Mouse (Mus musculus) induced T-regulatory cell, adult 2 months (primary cell): ENCODE data around the gene Sept12.

Experiments
- DNase-seq: peaks from one replicate; pipeline ENCODE4 v3.0.0-alpha.2; 2012; ENCODE audit warnings: low read depth

Gene Sept12

DNA sequence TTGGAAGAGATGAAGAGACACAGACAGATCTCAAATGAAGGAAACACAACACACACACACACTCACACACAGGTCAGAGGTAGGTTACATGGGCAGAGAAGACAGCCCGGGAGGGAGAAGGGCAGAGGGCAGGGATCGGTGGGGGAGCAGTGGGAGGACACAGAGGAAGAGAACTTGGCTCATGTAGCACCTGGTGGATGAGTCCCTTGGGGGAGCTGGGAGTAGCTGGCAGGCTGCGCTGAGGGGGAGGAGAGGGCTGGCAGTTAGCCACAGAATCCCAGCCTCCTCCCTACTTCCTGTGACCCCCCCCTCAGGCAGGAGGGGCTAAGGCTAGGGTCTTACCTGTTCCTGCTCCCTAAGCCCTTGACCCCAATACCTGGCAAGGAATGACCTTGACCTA, at the start of gene Sept12:
Gene Sept12, minus strand, starts transcription at position 300 of the 400 bp plus-strand sequence.
- DNase-seq = no peak

DNA sequence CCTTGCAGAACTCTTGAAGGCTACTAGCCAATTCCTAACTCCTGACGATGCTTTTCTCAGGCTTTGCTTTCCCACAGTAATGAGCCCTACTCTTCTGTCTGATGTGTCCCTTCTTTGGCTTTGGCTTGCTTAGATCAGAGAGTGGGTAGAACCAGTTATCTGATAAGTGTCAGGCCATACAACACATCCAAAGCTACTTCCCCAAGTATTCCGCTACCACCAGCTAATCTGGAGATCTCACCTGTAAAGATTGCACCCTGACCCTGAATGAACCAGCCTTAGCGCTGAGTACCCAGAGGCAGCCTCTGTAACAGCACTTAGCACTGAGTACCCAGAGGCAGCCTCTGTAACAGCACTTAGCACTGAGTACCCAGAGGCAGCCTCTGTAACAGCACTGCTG, 47.7 kb upstream of the Sept12 start:
- no peak for DNase-seq

DNA sequence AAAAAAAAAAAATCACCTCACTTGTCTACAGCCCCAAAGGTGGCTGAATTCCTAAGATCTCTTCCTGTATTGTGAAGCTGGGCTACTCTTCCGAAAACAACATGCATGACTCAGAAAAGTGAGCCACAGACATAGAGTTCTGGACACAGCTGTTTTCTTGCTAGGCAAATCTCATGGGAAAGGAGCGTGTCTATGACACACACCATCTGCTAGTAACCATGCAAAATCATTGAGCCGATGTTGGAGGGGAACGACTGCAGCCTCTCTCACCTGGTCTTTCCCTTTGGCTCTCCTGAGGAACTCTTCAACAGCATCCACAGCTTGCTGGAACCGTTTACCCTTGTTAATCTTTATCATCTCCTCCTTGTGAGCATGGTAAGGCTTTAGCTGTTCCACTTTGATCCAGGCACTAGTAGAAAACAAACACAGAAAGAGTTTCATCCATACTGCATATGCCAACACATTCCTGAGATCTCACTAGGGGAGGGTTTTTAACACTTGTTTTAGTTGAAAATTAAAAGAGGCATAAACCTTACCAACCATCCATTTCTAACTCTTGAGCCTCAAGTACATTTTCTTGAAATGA, 39.1 kb upstream of the Sept12 start:
- DNase-seq = no peak

DNA sequence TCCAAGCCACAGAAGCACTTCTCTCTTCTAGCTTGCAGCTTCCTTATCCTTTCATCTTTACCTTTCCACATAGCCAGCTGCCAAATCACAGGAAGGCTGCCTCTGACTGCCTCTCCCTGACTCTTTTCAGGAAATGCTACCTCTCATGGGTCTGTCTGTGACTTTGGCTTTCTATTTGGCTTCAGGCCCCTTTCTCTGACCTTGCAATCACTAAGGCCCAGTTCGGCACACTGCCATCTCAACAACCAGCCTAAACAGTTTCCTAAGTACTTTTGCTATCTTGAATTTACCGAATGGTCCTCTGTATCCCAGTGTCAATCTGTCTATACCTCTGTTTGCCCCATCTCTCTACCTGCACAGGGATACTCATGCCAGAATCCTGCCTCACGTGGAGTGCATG, 37.9 kb upstream of the Sept12 start:
- DNase-seq = no peak

DNA sequence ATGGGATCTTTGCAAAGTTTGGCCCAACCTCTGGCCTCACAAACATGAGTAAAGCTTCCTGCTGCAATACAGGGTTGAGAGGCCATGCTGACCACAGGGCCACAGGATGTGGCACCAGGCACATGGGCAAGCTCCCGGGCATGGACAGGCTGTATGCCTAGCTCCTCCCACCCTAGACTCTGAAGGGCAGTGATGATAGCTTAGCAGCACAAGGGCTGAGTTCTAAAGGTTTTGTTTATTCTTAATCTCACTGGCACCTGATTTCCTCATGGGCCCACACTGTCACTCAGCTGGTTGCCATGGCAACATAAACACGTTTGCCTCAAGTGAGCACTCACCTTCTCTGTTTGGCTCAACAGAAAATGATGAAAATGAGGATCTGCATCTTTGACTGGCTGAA, 32.2 kb upstream of the Sept12 start:
- peak; percentile 61 for DNase-seq

DNA sequence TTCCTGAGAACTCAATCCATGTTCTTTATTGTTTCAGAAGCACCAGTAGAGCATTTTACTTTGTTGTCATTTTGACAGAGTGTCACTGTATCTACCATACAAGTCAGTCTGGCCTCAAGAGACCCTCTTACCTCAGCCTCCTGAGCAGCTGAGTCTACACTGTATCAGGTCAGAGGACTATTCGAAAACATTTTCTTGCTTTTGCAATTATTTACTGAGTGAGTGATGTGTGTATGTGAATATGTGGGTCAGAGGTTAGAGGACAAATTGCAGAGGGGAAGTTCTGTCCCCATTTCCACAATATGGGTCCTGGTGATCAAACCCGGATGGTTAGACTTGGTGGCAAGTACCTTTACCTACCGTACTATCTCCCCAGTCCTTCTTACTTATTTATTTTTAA, 26.4 kb upstream of the Sept12 start:
- no peak for DNase-seq

DNA sequence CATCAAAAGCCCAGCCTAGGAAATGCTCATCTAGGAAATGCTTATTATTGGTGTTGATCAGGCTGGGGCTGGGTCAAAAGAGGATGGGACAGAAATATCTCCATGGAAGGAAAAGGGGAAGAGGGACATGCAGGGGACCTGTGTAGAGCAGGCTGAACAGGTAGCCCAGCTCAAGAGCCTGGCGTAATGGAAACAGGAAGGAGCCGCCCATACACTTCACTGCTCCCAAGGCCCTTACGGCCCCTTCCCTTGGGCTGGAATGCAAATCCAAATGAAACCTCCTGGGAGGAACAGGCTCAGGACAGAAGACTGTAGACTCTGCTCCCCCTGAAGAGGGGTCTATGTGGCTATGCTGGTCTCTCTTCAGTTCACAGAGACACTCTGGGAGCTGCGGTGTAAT, 16.9 kb upstream of the Sept12 start:
- no peak for DNase-seq

DNA sequence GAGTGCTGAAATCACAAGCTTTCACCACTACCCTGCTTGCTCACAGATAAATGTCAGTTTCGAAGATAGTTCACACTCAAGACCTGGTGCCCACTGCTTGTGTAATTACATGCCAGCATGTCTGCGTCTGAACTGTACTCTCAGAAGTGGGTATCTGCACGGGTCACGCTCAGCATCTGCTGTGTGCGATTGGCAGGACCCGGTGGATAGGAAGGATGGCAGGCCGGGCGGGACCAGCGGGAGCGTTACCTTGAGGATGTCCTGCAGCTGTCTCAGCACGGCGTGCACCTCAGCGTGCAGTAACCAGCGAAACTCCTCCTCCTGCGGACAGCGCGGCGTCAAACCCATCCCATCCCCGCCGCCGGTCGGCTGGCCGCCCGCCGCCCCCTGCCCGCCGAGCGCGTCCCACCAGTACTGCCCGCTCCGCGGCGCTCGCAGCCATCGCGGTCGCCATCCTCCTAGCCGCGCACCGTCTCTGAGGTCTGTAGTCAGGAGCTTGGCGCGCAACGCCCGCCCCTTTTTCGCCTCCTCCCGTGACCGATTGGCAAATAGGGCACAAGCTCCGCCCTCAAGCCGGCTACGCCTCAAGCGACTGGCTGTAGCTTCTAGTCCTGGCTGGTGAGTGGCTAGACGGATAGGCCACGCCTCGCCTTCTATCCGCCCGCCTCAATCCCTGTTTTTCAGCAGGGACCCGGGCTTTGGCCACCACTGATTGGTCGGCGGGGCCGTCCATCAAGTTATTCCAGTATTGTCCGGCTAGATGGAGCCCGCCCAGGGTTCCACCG, 15.6 kb upstream of the Sept12 start, which contains the start of gene Rogdi:
Gene Rogdi, minus strand, starts transcription at position 500 of the 785 bp plus-strand sequence.
- DNase-seq = peak; percentile 98

DNA sequence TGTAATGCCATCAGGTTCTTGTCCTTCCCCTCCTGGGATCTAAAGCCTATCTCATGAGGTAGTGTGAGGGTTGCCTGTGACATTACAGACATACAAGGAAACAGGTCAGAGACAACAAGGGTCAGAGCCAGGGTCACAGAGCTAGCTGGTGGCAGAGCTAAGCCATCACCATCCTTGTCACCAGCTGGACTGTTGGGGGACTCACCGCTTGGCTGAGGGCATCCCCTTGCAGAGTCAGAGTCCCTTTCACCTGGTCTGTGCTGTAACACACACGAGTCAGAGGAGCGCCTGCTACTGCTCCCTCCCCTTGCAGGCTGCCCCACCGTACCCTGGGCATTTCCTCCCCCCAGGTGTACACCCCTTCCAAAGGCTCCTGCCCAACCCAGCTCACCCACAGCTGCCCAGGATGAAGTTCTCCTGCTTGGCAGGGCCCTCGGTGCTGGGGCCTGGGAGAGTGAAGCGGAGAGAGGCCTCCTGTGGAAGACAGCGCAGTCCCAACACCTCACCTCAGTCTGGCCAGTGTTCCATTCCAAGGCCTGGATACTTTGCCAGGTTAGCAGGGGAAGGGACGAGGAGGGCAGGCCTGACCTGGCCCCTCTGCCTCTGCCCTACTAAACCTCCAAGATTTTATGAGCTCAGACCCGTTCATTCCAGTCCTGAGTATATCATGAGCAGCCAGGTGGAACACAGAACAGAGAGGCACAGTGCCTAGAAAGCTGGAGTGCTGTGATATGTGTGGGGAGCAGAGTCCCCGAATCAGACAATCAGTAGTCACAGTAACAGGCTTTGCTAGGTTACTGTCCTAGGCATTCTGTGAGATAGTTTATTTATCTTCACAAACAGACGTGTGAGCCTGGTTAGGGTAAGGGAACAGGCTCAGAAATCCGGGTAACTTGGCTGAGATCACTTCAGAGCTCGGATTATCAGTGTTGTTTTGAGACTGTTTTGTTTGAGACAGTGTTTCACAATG, 14.7 kb upstream of the Sept12 start:
- DNase-seq = no peak

DNA sequence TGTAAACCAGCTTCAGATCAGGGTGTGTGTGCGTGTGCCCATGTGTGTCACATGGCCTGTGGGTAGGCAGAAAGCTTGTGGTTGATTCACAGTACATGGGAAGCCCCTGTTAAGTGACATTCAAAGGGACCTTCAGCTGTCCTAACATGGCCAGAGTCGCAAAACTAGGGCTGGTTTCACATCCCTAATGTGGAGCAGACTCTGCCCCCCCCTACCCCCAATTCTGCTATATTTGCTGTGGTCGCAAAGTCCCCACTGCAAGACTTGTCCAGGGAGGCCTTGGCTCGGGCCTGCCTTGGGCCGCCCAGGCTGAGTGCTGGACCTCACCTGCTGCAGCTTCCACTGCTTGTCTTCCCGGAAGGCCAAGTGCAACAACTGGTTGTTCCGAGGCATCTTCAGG, 13.6 kb upstream of the Sept12 start:
- no peak for DNase-seq

DNA sequence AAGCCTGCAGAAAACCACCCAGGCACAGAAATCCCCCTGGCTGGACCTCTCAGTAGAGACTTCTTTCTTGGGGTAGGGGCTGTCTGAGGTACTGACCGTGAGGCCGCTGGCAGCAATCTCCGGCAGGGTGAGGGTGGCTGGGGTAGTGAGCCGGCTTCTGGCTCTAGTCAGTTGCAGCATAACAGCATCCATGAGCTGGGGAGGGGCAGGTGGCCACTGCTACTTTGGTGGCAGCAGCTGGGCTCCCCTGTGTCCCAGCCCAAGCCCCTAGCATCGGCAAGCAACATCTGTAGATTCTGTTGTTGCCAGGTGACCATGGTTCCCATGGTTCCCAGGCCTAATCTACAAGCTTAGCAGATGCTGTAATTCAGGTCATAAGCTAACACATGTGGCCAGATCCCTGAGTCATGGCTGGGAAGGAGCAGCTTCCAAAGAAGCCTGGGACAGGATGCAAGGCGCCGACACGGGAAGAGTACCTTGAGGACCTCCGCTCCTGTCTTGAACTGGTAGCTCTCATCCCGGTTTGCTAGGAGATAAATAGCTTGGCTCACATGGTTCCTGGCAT, 12.8 kb upstream of the Sept12 start:
- DNase-seq = no peak

DNA sequence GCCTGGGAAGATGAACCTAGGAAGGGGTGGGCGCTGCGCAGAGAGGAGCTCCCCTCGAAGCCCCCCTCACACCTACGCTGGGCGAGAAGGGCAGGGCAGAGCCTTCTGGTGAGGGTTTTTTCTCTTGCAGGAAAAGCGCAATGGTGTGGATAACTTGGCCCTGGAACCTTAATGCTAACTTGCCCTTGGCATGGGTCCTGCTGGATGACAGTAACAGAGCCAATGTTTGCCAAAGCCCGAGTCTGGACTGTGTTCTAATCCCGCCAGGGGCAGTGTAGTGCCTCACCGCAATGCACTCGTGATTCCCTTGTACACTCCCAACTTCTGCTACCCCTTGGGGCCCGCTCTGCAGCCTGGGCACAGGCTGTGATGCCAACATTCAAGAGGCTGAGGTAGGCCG, 10.4 kb upstream of the Sept12 start:
- no peak for DNase-seq

DNA sequence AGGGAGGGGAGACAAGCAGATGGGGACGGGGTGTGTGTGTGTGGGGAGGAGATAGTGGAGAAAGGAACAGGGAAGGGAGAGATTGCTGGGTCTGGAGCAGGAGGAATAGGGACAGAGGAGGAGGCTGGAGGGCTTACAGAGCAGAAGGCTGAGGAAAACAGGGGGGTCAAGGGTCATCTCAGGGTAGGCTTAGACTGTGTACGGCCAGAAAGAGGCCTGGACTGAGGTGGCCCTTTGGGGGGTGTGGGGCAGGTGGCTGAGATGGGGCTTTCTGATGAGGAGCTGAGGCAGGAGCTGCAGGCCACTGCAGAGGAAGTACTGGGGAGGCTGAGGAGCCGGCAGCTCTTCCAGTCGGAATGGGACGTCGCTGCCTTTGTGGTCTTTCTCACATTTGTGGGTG, 9.8 kb upstream of the Sept12 start:
- no peak for DNase-seq

DNA sequence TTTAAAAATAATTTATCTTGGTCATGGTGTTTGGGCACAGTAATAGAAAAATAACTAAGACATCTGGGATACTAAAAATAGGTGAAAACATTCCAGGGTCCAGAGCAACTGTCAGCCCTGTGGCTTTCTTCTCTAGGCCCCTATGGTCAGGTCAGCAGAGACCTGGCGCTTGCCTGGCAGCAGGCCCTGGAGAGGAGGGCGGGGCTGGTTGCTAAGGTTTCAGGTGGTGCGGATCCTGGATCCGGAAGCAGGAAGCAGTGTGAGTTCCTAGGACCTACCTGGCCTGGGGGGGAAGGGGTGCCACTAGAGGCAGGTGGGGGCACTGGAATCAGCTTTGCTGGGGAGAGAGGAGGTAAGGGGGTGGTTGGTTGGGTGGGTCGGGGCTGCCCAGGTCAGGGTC, 9.4 kb upstream of the Sept12 start, which contains the start of gene Smim22:
Gene Smim22, plus strand, starts transcription at position 222 of the 400 bp plus-strand sequence.
- DNase-seq = no peak

DNA sequence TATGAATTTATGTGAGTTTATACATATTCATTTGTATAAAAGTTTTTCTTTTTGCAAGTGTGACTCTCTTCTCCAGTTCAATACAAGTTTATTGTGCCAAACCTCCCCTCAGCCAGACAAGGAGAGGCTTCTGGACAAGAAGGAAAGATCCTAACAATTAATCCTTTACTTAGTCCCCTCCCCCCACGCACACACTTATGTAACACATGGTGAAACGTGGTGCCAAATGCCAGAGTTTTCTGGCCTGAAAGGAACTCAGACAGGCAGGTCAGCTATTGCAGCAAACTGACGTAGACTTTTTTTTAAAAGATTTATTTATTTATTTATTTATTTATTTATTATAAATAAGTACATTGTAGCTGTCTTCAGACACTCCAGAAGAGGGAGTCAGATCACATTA, 3.0 kb upstream of the Sept12 start:
- no peak for DNase-seq

DNA sequence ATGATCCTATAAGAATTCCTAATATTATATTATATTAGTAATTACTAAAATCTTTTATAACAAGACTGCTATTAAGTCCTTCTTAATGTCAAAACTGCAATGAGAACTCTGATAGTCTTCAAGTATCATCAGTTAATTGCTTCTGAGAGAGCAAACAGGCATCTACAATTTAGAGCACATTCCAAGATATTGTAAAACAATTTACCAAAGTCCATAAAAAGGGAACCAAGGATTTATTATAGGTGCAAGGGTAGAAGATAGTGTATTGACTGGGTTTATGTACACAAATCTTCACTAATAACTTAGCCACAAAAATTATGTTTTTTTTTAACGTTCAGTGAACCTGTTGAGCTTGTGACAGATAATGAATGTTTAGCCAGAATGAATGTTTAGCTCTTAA, 1.3 kb upstream of the Sept12 start:
- DNase-seq = no peak

DNA sequence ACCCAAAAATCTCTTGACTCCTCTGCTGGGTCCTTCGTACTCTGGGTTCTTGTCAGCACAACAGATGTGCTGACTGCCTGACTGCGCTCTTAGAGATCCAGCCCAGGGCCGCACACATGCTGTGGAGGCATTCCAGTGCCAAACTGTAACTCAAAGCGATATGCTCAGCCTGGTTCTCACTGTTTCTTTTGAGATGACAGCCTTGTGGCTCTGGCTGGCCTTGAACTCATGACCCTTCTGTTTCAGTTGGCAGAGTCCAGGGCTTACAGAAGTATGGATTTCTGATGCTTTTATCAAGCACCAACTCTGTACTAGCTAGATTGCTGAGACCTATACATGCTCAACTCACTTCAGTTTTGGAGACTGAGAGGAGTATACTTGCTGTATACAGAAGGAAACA, 4.4 kb downstream of the Sept12 start:
- no peak for DNase-seq

DNA sequence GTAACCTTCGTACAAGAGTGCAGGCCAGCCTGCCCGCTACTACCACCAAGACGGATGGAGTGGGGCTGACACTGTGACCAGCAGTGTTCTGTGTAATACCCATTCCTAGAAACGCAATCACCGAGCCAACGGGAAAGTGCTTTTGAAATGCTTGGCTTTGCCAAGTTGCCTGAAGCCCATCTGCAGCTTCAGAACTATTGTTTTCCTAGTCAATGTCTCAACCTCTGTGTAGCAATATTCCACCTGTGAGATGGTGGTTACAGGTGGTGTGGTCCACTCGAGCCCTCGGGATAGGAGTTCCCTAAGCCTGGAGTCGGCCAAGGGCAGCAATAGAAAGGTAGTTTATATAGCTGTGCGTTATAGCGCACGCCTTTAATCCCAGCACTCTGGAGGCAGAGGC, 12.9 kb downstream of the Sept12 start:
- DNase-seq = no peak

DNA sequence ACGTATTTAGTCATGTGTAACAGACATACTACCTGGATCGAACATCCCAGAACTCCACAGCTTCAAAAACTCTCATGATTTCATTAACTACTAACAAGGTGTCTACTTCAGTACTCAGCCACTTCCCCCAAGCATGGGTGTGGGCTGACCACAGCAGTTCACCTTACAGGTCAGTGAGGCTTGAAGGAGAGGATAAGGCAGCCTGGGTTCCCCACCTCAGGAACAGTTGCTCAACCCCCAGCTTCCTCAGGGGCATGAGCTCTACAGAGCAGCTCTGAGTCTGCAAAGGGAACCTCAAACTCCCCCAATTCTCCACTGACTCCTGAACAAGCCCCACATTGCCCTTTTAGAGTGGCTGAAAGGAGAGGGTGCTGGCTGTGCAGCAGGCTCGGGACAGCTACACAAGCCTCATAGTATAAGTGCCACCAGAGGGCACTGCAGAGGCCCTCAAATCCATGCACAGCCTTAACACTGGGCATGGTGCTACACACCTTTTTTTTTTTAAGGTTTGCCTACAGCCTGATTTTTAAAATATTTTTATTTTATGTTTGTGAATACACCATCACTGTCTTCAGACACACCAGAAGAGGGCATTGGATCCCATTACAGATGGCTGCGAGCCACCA, 17.8 kb downstream of the Sept12 start:
- DNase-seq = peak; percentile 66

DNA sequence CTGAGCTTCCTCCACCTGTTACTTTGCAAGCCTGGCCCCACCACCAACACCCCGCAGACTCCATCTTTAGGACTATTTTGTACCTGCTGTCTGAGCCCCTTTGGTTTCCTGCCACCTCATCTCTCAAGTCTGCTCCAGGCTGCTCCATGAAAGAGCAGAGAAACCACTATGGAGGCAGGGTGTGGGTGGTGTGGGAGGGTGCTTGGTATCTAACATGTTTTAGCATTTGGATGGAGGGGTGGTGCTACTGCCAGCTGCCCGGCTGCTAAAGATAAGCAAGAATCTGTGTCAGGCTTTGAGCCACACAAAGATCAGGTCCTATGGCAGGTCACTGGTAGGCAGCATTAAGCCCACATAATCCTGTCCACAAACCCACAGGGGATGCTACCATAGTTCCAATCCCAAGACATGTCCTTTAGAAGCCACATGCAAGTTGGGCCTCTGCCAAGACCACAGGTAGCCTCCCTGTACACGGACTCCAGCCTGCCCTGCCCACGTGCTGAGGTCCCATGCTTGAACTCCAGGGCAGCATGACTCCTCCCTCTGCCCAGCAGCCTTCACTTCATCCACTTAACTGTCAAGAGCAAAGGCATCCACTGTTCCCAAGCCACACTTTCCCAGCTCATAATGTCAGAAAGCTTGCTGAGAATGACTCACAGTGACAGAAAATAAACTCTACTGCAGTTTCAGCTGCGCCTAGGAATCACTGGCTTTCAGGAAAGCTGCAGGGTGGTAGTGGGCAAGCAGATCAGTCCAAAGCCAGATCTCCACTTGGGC, 19.2 kb downstream of the Sept12 start:
- DNase-seq = no peak

DNA sequence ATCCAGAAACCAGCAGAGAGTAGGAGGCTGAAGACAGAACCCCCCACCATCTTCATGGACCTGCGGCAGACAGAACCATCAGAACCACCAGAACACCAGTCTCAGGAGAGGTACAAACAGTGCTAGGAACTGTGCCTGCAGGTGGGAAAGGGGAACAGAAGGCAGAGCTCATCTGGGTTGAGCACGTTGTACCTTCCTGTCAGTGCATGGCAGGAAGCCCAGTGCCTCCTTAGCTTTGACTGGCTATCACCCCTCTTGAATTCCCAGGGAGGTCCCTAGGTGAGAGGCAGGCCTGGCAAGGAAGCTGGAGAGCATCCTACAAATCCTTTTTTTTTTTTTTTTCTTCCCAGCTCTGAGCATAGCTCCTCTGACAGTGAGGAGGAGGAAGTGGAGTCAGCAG, 21.5 kb downstream of the Sept12 start:
- no peak for DNase-seq
